Mouse (Mus musculus) cerebellum, adult 2 months (tissue): ENCODE measurements around the gene Pmp22.

Experiments used
- CTCF ChIP-seq: fragments of 200-500 bp; IDR thresholded peaks from 2 replicates; pipeline ENCODE4 v1.5.1; 2011; ENCODE audit warnings: low read depth, mild to moderate bottlenecking, control low read depth, low read length, moderate library complexity, borderline replicate concordance; ENCODE audit not compliant: insufficient read depth
- POLR2A ChIP-seq: fragments of 200-500 bp; IDR thresholded peaks from 2 replicates; pipeline ENCODE4 v1.6.1; 2011; ENCODE audit warnings: low read length, control low read depth, borderline replicate concordance; ENCODE audit not compliant: insufficient read depth

GRCm38 (mm10) chr11:63094496-63094895 is 34.3 kb upstream of the Pmp22 start:
- TF ChIP-seq CTCF (no peak), POLR2A (no peak)
